Mouse (Mus musculus) heart, postnatal 10 days (tissue): ENCODE data around the gene Fbxo5. TPM values are rescaled to one million over a fixed set of nuclear protein-coding genes. Genes with fewer than 3 reads are reported as not detected.

ENCODE experiments used
- DNase-seq, 2 experiments: peaks; one replicate each; pipeline ENCODE4 v3.0.0; 2021
- intact Hi-C: fragments of 180-260 bp; cut with DNase I; formaldehyde crosslinking; loops from one replicate; pipeline ENCODE4 v1.15.1; 2025
- total RNA-seq, 2 experiments: library from RNA; stranded (reverse); gene quantifications; 2 replicates each; pipeline ENCODE4 v1.2.3; 2021

The Fbxo5 gene
- total RNA-seq, result 1 to 10 TPM; 6.1 to 7.0 TPM

DNA sequence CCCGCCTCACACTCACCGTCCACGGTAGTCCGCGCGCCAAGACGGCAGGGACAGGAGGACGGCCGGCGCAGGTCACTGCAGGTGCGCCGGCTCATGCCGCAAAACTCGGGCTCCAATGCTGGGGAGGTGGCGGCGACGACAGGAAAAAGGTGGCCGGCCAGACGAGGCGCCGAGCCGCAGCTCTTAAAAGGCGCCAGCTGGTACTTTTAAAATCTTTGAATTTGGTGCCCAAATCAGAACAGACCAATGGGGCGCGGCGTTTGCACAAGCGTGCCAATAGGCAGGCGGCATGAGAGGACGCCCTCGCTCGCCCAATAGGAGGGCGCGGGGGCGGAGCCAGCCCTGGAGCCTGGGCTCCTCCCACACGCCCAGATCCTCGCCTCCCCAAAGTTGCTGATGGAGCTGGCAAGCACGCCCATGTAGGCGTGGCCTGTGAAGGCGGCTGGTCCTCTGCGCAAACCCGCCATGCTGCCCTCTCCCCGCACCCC lies at the start of gene Fbxo5:
Gene Fbxo5, minus strand, starts transcription at position 358 of the 488 bp plus-strand sequence.
- intact Hi-C loops, result loop anchor here (1.0 kb wide), 1 partner anchor 18 kb away; the partner anchor contains the start of gene Mtrf1l
- peak; percentile 99 for DNase-seq

DNA sequence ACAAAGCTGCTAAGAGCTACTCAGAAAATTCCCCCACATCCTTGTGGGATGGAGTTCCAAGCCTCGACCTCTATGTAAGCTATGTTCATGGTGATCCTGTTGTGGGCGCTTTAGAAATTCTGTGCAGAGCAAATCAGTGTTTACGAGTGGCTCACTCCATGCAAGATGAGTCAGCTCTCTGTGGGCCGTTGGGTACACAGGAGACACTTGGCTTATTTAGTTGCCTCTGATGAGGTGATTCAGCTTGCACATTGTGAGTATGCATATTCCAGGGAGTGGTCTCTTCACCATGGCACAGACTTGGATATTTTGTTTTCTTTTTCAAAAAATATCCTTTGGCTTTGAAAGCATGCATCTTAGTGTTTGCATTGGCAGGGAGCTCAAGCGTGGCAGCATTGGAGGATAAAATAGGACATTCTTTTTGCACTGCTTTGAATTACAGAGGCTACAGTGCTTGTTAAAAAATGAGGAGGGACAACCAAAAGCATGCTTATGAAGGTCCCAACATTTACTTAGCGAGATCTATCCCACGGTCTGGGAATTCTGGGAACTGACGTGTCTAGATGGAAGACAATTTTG lies 48.0 kb upstream of the Fbxo5 start:
- intact Hi-C loops, result no loop called here
- DNase-seq, result no peak

DNA sequence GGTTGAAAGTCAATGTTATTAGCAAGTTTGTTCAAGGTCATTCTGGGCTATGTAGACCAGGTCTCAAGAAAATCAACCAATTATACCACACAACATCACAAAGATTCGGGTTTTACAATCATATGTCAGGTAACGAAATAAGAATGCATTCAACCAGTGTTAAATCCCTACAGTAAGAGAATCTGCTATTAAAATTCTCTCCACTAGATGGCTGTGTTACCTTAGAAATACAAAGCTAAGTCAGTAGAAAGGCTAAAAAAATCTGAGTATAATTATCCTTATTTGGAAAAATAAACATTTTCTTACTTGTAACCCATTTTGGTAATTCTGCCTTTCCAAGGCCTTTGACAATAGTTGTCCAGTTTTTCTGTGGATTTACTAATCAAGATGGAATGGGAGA lies 41.5 kb upstream of the Fbxo5 start:
- intact Hi-C loops, result loop anchor here (5.0 kb wide), 2 partner anchors 845 to 1230 kb away; no protein-coding TSS in a partner anchor

DNA sequence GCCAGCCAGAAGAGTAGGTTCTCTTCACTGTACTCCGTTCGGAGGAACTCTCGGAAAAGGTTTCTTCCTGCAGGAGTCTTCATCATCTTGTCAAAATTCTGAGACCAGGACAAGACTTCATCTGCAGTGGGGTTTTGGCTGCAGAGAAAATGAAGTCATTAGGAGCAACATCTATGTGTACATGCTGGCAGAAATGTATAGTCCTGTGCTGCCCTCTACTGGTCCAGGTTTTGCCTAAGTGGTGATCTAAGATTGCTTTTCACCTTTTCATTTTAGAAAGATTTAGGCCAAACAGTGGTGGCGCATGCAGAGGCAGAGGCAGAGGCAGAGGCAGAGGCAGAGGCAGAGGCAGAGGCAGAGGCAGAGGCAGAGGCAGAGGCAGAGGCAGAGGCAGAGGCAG lies 36.0 kb upstream of the Fbxo5 start:
- DNase-seq, result peak; percentile 47 to 64
- intact Hi-C loops, result loop anchor here (5.0 kb wide), 1 partner anchor 39 kb away; no protein-coding TSS in a partner anchor

More for the DNA sequence above, 41.5 kb upstream of the Fbxo5 start:
- DNase-seq, result no peak

DNA sequence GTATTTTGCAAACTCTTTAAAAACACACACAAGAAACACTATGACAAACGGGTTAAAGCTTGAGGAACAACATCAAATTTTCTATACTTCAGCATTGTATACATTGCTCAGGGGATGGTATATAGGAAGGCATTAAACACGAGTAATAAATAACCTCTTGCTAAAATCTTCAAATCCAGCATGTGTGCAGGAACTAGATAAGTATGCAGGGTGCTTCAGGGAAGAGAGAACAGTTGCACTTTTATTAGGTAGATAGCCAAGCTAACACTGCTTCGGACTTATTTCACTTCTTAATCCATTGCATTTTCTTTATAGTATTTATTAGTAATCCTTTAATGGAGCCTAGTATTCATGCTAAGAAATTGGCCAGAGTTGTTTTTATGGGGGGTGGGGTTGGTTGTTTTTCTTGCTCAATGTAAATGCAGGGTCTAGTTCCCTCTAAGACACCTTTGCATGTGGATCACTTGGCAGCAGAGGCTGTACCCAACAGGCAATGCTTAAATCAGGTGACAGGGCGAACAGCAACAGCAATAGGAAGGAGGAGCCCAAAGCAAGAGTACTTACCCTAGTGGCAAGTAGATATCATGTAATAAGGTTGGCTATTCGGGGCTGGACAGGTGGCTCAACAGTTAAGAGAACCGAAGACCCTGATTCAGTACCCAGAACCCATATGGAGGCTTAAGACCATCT lies 21.1 kb upstream of the Fbxo5 start:
- intact Hi-C loops, result no loop called here
- no peak for DNase-seq

DNA sequence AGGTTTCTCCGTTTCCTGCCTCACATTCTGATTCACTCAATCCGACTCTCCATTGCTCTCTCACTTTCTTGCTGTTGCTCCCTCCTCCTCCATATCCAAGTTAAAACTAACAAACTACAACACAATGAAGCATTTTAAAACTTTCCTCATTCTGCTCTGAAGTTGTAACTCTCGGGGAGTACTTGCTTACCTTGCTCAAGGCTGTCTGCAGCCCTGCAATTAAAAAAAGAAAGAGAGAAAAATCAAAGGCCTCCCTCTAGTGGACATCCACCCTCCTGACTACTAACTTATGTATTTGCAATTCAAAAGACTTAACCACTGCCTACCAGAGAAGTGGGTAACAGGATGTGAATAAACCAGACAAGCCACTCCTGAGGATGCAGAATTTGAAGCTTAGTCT lies 19.4 kb upstream of the Fbxo5 start:
- intact Hi-C loops, result no loop called here
- peak; percentile 62 to 69 for DNase-seq

DNA sequence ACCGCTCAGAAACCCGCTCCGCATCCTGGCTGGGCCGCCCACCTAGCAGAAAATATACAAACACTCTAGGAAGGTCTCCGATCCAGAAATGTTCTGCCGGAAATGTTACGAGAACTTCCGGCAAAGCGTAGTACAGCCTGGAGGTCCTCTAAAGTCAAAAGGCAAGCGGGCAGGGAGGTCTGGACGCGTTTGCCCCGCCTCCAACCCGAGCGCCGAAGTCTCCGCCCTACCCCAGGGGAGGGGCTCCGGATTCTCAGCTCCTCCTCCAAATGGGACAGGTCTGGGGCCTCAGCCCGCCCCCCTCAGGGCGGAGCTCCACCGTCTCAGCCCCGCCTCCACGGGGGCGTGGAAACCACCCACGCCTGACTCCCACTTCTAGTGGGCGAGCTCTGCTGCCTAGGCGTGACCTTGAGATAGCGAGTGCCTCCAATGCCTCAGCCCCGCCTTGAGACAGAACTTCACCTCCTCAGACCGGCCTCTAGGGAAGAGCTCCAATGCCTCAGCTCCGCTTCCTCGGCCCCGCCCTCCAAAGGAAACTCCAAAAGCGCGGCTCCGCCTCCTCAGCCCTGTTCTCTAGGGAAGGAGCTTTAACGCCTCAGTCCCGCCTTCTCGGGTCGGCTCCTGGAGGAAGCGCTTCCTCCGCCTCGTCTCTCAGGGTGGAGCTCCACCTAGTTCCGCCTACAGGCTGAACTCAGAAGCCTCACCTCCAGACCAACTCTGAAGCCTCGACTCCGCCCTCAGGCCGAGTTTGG lies 18.5 kb upstream of the Fbxo5 start, which contains the start of gene Mtrf1l:
Gene Mtrf1l, minus strand, starts transcription at position 171 of the 752 bp plus-strand sequence.
- DNase-seq, result peak; percentile 99
- intact Hi-C loops, result loop anchor here (1.0 kb wide), 1 partner anchor 19 kb away; the partner anchor contains the start of gene Fbxo5

DNA sequence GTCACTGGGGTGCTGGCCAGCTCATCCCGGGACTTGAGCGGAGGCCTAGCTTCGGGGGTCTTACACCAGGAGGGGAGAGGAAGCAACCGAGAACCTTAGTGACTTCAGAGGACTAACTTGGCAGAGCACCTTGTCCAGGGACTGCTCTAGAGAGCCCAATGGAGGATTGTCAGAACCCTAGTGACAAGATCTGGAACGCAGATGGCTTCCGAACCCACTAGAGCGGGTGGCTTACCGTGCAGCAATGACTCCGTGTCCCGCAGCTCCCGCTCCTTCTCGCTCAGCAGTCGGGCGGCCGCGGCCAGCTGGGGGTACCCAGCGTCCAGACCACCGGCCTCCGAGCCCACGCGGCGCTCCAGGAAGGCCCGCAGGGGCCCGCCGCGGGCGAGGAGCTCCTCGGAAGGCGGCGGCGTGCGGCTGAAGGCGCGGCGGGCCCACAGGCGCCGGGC lies 17.9 kb upstream of the Fbxo5 start:
- intact Hi-C loops, result loop anchor here (1.0 kb wide), 1 partner anchor 18 kb away; the partner anchor contains the start of gene Fbxo5

DNA sequence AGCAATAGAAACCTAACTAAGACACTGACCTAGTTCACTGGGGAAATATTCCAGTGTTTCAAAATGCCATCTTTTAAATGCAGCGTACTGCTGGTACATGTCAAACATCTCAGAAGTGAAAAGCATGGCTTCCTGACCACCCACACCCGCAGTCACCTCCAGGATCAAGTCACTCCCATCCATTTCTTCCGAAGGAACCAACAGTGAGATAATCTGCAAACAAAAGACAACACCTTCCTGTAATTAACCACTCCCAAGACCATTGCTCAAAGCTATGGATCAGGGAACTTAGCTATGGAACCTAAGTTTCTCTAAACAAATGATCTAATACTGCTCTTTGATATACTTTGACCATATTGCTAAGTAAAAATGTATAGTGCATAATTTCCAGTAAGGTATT lies 13.4 kb upstream of the Fbxo5 start:
- DNase-seq, result no peak
- intact Hi-C loops, result no loop called here

More for the DNA sequence above, 17.9 kb upstream of the Fbxo5 start:
- no peak for DNase-seq

DNA sequence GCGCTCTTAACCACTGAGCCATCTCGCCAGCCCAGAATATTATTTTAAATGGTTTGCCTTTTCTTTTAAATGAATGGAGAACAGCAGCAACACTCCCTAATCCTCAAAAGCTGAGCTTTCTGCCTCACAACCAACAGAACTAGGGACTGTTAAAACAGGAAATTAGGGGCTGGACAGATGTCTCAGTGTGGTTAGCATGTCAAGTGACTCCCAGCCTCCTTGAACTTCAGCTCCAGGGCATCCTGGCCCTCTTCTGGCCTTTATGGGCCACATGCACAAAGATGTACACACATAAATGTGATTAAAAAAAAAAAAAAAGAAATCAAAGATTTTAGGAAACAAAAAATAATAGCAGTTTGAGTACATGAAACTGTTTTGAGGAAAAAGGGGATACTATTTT lies 10.6 kb upstream of the Fbxo5 start:
- intact Hi-C loops, result no loop called here
- no peak for DNase-seq

DNA sequence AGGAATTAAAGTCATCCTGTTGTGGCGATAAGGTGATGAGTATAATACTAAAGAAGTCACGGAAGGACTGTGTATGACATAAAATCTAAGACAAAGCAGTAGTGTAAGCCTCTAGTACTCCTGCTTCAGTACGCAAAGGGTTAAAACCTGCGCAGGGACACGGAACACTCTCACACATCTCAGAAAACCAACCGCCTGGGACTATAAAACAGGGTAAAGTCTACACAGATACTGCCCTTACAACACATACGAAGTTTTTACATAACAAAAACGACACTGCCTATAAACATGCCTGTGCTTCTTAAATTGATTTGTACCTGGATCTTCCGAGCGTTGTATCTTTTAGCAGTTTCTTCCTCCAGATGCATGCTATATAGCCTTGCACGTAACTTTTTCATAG lies 8.3 kb upstream of the Fbxo5 start:
- DNase-seq, result no peak
- intact Hi-C loops, result no loop called here

DNA sequence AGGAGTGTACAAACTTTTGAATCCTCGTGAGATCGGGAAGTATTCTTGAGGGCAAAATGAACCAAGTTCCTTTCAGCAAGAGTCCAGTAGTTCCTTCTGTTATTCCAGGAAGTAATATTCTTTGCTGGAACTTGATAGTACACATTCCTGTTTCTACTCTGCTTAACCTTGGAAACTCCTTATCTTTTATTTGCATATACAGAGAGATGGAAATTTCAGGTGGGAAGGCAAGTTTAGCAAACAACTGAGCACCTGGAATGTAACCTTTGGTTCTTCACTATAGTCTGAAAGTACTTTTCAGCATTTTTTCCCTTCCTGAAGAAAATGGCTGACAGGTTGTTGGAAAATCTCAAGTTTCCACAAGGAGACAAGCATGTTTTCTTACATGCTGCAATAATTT lies 2.3 kb upstream of the Fbxo5 start:
- intact Hi-C loops, result no loop called here

DNA sequence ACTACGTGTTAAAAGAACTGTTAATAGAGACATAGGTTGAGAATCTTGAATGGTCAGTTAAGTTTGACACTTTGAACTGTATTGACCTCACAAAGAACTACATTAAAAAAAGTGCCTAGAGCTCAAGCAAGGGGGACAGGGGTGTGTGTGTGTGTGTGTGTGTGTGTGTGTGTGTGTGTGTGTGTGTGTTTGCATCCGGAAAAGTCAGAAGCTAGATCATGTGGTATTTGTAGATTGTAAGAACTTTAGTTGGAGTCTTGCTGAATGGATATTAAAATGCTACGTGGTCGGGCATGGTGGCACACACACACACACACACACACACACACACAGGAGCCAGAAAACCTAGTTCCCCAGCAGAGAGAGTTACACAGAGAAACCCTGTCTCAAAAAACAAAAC lies 1.6 kb upstream of the Fbxo5 start:
- intact Hi-C loops, result no loop called here
- DNase-seq, result no peak

More for the DNA sequence above, 2.3 kb upstream of the Fbxo5 start:
- DNase-seq, result no peak

DNA sequence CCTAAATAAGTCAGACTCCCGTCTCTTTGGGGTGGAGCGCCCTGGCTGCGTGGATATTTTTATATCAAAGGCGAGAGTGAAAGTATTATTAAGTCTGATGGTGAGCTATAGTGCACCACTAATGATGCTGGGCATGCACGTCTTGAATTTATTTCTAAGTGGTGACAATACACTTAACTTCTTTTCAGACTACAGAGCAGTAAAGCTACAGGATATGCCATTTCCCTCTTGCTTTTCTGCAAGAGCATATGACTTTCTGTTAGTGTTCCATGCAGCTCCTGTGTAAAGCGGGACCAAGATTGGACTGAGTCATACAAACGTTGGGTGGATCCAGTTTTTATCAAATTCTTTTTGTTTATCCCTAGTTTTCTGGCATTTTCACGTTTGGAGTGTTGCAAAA lies 1.0 kb upstream of the Fbxo5 start:
- intact Hi-C loops, result no loop called here
- DNase-seq, result peak in 1 of 2 experiments; percentile 42

DNA sequence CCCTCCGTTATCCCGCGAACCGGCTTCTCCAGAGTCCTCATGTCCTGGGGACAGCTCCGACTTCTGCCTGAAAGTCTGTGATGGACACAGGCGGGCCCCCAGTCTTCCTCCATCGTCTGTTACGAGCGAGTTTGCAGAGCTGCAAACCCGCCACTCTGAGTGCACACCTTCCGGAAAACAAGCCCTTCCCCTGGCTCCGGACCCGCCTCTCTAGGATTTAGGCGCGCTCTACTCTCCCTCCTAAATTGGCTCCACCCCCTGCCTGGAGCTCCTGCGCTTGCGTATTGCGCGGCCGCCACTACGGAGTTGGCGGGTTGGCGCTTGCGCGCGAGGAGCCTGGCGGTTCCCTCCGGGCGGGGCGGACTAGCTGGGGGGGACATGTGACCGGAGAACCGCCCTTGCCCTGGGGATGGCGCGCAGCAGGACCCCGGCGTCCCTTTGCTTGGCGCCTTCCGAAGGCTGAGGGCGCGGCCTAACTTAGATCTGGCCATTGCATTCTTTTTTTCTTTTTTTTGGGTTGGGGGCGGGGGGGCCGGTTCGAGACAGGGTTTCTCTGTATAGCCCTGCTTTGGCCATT lies 419 bp upstream of the Fbxo5 start:
- intact Hi-C loops, result loop anchor here (1.0 kb wide), 1 partner anchor 17 kb away; the partner anchor contains the start of gene Mtrf1l

DNA sequence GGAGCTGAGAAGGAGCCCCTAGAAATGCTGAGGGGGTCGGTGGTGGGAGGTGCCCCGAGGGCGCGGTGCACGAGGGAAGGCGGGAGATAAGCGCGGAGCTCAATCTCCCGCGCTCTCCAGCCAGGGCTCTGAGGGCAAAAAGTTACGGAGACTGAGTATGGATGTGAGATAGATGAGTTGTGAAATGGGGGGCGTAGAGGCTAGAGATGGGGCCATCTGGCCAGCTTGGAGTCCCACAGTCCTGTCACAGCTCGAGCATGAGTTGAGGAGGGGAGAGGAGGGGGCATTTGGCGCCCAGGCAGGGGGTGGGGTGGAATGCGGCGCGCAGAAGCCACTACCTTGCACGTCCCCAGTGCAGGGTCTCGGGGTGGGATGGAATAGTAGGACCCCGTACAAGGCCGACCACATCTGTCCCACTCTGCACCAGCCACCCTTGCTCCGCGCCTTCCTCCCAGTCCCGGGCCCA lies 676 bp downstream of the Fbxo5 start:
- intact Hi-C loops, result loop anchor here (1.0 to 5.0 kb wide), 2 partner anchors 19 to 38 kb away; partner anchors contain the start of gene Mtrf1l
- DNase-seq, result no peak

More for the DNA sequence above, 419 bp upstream of the Fbxo5 start:
- DNase-seq, result peak; percentile 96 to 98

DNA sequence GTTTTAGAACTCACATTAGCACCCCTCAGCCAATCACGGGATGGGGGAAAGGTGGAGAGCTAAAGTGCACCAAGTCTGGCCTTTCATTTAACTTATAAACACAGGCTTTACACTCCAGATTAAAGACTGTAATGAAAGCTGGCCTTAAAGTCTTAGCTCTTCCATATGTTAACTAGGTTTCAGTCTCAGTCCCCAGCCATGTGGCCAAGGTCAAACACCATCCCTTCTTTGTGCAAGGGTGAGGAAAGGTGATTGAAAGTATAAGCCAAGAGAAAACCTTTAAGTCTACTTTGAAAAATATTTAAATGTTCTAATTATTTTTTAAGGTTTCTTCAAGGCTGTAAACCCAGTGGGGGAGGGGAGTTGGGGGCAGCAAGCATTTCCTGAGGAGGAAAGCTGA lies 1.7 kb downstream of the Fbxo5 start:
- intact Hi-C loops, result loop anchor here (5.0 kb wide), 1 partner anchor 39 kb away; no protein-coding TSS in a partner anchor
- no peak for DNase-seq

DNA sequence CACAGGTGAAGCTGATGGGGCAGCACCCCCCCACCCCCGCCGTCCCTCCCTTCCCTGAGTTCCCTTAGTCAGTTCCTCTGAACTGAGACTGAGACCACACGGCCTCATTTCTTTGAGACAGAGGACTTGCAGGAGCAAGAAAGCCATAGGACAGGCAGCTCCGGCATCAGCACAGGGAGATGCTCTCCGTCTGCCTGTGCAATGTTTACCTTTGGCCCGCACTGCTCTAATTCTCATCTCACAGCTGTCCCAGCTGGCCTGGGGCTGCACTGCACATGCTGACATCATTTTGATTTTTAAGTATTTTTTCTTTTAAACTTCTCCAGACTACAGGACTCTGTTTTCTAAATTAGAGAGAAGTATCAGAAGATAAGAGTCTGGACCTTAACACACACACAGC lies 2.5 kb downstream of the Fbxo5 start:
- intact Hi-C loops, result loop anchor here (5.0 kb wide), 1 partner anchor 39 kb away; no protein-coding TSS in a partner anchor
- DNase-seq, result no peak

DNA sequence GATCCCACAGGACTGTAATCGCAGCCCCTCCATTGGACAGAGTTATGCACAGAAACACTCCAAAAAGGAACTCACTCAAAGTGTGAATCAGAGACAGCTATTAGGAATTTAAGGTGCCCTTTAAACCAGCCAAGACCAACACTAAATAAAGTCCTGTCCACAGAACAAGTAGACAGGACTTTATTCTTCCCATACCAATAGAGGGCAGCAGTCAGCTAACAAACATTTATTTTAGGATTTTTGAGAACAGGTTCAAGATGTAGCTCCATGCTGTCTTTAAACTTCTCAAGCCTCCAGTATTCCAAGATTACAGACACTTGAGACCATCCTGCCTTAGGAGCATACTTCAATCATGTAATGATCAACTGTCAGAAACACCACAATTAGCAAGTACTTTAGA lies 4.9 kb downstream of the Fbxo5 start:
- intact Hi-C loops, result loop anchor here (5.0 kb wide), 1 partner anchor 42 kb away; no protein-coding TSS in a partner anchor
- peak; percentile 15 to 36 for DNase-seq

DNA sequence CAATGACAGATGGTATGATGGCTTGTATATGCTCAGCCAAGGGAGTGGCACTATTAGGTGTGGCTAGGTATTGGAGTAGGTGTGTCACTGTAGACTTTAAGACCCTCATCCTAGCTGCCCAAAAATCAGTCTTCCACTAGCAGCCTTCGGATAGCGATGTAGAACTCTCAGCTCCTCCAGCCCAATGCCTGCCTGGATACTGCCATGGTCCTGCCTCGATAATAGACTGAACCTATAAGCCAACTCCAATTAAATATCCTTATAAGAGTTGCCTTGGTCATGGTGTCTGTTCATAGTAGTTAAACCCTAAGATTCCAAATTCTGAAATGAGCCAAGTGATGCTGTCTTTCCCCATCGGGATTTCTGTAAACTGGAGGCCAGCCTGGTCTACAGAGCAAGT lies 7.3 kb downstream of the Fbxo5 start:
- intact Hi-C loops, result loop anchor here (10.0 kb wide), 1 partner anchor 483 kb away; no protein-coding TSS in a partner anchor
- no peak for DNase-seq
